Mouse (Mus musculus): ENCODE results near the gene Prkab1. TPM values are rescaled to one million over a fixed set of nuclear protein-coding genes. Genes with fewer than 3 reads are reported as not detected.

Prkab1 gene
- total and polyA plus RNA-seq, 3 experiments = 109 to 175 TPM; not detected in 1

Other genes starting within 250 kb of the Prkab1 start
- gene Cit, start 179.2 kb downstream of the Prkab1 start, total RNA-seq (2012; rRNA removed) = 21.5 and 24.3 TPM in 2 replicates
- gene Cit, start 179.2 kb downstream of the Prkab1 start, polyA plus RNA-seq (2012; ENCODE audit: insufficient read depth in 1 of 2, insufficient read length in 2 of 2, low read depth in 1 of 2, low replicate concordance in 2 of 2, missing spikeins in 1 of 2) = 10 to 100 TPM; 24.1 to 32.9 TPM
- 5.4 and 6.0 TPM in 2 replicates for gene Tmem233, start 58.7 kb upstream of the Prkab1 start, total RNA-seq (2012; rRNA removed)
- not detected for gene Tmem233, start 58.7 kb upstream of the Prkab1 start, polyA plus RNA-seq (2012; ENCODE audit: insufficient read depth in 1 of 2, insufficient read length in 2 of 2, low read depth in 1 of 2, low replicate concordance in 2 of 2, missing spikeins in 1 of 2)